Mouse (Mus musculus): Measurements from ENCODE around the gene Tmem108. TPM values are rescaled to one million over a fixed set of nuclear protein-coding genes. Genes with fewer than 3 reads are reported as not detected.
A peak's percentile ranks its signal among the peaks of the same experiment; 100 is the strongest.

The Tmem108 gene
- polyA plus RNA-seq, 1 experiment from 2014 or later = 108 TPM

GRCm38 (mm10) chr9:103653995-103654587 is 107.5 kb downstream of the Tmem108 start:
- Histone ChIP-seq H3K27me3 (ENCODE audit: control insufficient read depth, insufficient read depth, low read length) (no peaks in the 10 kb centered on the region), H3K4me1 (ENCODE audit: control insufficient read depth, insufficient read depth, low read length) (peaks cover 48% of the 10 kb centered on the region), H3K27ac (ENCODE audit: low read depth, low read length) (no peak overlapping the region), H3K4me3 (ENCODE audit: low read depth, low read length) (no peak overlapping the region), H3K9me3 (replicated peaks; ENCODE audit: control insufficient read depth, low read length) (no peaks in the 10 kb centered on the region), H3K9ac (ENCODE audit: low read depth, low read length) (no peak overlapping the region), H3K36me3 (ENCODE audit: control insufficient read depth, insufficient read depth, low read length) (no peaks in the 10 kb centered on the region), H3K4me2 (no peak overlapping the region)
- 36% methylated on average over 10 of the region's 10 CpGs for WGBS (ENCODE audit: insufficient replicate concordance)
- ATAC-seq (replicated peaks; ENCODE audit: insufficient number of reproducible peaks, low FRiP score, low TSS enrichment) = no peak; the same call in 1 of the 2 replicates

DNA sequence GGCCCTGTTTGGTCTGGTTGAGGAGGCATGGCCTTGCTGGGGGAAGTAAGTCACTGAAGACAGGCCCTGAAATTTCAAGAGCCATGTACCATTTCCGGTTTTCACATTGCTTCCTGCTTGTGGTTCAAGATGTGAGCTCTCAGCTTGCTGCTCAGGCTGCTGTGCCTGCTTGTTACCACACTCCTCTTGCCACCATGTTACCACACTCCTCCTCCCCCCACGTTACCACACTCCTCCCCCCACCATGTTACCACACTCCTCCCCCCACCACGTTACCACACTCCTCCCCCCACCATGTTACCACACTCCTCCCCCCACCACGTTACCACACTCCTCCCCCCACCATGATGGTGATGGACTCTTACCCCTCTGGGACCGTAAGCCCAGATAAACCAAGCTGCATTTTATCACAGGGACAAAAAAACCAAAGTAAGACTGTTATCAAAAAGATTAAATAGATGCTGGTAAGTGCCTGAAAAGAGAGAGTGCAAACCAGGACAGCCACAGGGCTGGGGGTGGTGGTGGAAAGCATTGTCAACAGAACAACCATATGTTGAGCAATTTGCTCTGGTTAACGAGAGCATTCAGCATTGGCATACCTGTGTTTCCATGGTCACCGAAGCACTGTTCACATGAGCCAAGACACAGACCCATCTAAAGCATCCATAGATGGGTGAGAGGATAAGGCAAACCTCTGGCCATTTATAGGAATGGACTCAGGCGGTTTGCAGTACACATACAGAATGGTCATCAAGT is 109.3 kb downstream of the Tmem108 start:
- H3K9ac ChIP-seq (ENCODE audit: low read depth, low read length) = no peak overlapping the region
- H3K4me2 ChIP-seq = no peak overlapping the region
- ATAC-seq (replicated peaks; ENCODE audit: insufficient number of reproducible peaks, low FRiP score, low TSS enrichment) = no peak
- H3K27me3 ChIP-seq (ENCODE audit: control insufficient read depth, insufficient read depth, low read length) = no peaks in the 10 kb centered on the region
- no peaks in the 10 kb centered on the region for H3K36me3 ChIP-seq (ENCODE audit: control insufficient read depth, insufficient read depth, low read length)
- no peaks in the 10 kb centered on the region for H3K9me3 ChIP-seq (replicated peaks; ENCODE audit: control insufficient read depth, low read length)
- H3K4me1 ChIP-seq (ENCODE audit: control insufficient read depth, insufficient read depth, low read length) = peaks cover 32% of the 10 kb centered on the region
- no peak overlapping the region for H3K4me3 ChIP-seq (ENCODE audit: low read depth, low read length)
- H3K27ac ChIP-seq (ENCODE audit: low read depth, low read length) = no peak overlapping the region
- WGBS (ENCODE audit: insufficient replicate concordance) = 55% methylated on average over 8 of the region's 8 CpGs

- H3K27ac ChIP-seq (ENCODE audit: low read depth, low read length) = no peak overlapping the region
- no peaks in the 10 kb centered on the region for H3K27me3 ChIP-seq (ENCODE audit: control insufficient read depth, insufficient read depth, low read length)
- no peak overlapping the region for H3K4me3 ChIP-seq (ENCODE audit: low read depth, low read length)
- ATAC-seq (replicated peaks; ENCODE audit: insufficient number of reproducible peaks, low FRiP score, low TSS enrichment) = no peak
- no peak overlapping the region for H3K9ac ChIP-seq (ENCODE audit: low read depth, low read length)
- H3K36me3 ChIP-seq (ENCODE audit: control insufficient read depth, insufficient read depth, low read length) = no peaks in the 10 kb centered on the region
- no peaks in the 10 kb centered on the region for H3K9me3 ChIP-seq (replicated peaks; ENCODE audit: control insufficient read depth, low read length)
- WGBS (ENCODE audit: insufficient replicate concordance) = 63% methylated on average over 2 of the region's 2 CpGs
- peaks cover 5% of the 10 kb centered on the region for H3K4me1 ChIP-seq (ENCODE audit: control insufficient read depth, insufficient read depth, low read length)
- H3K4me2 ChIP-seq = no peak overlapping the region
Observed at GRCm38 (mm10) chr9:103646605-103647004, 115.0 kb downstream of the Tmem108 start.

DNA sequence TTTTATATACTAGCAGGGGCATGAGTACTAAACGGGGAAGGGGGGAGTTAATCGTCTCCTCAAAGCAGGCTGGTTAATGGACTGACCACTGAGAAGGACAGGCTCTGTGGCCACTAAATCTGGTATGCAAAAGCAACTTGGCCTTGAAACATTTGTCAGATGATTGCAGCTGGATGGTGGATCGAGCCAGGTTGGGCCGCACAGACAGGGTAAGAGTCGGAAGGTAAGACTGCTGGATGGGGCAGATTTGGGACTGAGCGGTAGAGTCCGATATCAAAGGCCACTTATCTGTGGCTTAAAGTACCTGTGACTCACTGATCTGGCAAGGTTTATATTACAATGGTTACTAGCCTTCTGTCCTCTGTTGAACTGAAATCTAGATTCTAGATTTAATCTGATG is 115.9 kb downstream of the Tmem108 start:
- Histone ChIP-seq H3K9me3 (replicated peaks; ENCODE audit: control insufficient read depth, low read length) (no peaks in the 10 kb centered on the region), H3K4me3 (ENCODE audit: low read depth, low read length) (no peak overlapping the region), H3K27me3 (ENCODE audit: control insufficient read depth, insufficient read depth, low read length) (no peaks in the 10 kb centered on the region), H3K4me1 (ENCODE audit: control insufficient read depth, insufficient read depth, low read length) (peaks cover 9% of the 10 kb centered on the region), H3K36me3 (ENCODE audit: control insufficient read depth, insufficient read depth, low read length) (no peaks in the 10 kb centered on the region), H3K27ac (ENCODE audit: low read depth, low read length) (no peak overlapping the region), H3K9ac (ENCODE audit: low read depth, low read length) (no peak overlapping the region), H3K4me2 (no peak overlapping the region)
- no peak for ATAC-seq (replicated peaks; ENCODE audit: insufficient number of reproducible peaks, low FRiP score, low TSS enrichment)
- 87% methylated on average over 7 of the region's 7 CpGs for WGBS (ENCODE audit: insufficient replicate concordance)

DNA sequence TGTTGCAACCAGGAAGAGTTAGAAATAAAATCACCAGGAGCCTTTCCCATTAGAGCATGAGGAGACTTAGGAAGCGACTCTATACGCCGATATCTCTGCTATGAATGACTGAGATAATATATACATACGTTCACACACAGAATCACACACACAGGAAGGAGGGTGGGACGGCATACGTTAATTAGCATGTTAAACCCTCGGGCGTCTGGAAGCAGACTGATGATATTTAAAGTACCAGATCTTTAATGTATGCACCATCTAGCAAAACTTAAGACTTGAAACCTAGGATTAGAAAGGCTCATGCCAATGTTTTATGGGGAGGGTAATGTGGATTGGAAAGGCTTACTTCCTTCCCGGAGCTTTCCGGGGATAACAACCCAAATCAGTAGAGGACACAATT is 119.3 kb downstream of the Tmem108 start:
- 82% methylated on average over 10 of the region's 10 CpGs for WGBS (ENCODE audit: insufficient replicate concordance)

GRCm38 (mm10) chr9:103641340-103641739 is 120.3 kb downstream of the Tmem108 start:
- Histone ChIP-seq H3K4me3 (ENCODE audit: low read depth, low read length) (no peak overlapping the region), H3K9ac (ENCODE audit: low read depth, low read length) (no peak overlapping the region), H3K9me3 (replicated peaks; ENCODE audit: control insufficient read depth, low read length) (no peaks in the 10 kb centered on the region), H3K36me3 (ENCODE audit: control insufficient read depth, insufficient read depth, low read length) (no peaks in the 10 kb centered on the region), H3K4me2 (no peak overlapping the region), H3K27ac (ENCODE audit: low read depth, low read length) (no peak overlapping the region), H3K4me1 (ENCODE audit: control insufficient read depth, insufficient read depth, low read length) (peaks cover 20% of the 10 kb centered on the region), H3K27me3 (ENCODE audit: control insufficient read depth, insufficient read depth, low read length) (no peaks in the 10 kb centered on the region)
- no peak for ATAC-seq (replicated peaks; ENCODE audit: insufficient number of reproducible peaks, low FRiP score, low TSS enrichment)
- 84% methylated on average over 4 of the region's 4 CpGs for WGBS (ENCODE audit: insufficient replicate concordance)

More for the DNA sequence above, 119.3 kb downstream of the Tmem108 start:
- peaks cover 17% of the 10 kb centered on the region for H3K4me1 ChIP-seq (ENCODE audit: control insufficient read depth, insufficient read depth, low read length)
- no peaks in the 10 kb centered on the region for H3K9me3 ChIP-seq (replicated peaks; ENCODE audit: control insufficient read depth, low read length)
- no peak overlapping the region for H3K9ac ChIP-seq (ENCODE audit: low read depth, low read length)
- ATAC-seq (replicated peaks; ENCODE audit: insufficient number of reproducible peaks, low FRiP score, low TSS enrichment) = no peak
- H3K27ac ChIP-seq (ENCODE audit: low read depth, low read length) = no peak overlapping the region
- no peaks in the 10 kb centered on the region for H3K27me3 ChIP-seq (ENCODE audit: control insufficient read depth, insufficient read depth, low read length)
- no peak overlapping the region for H3K4me3 ChIP-seq (ENCODE audit: low read depth, low read length)
- H3K4me2 ChIP-seq = no peak overlapping the region
- H3K36me3 ChIP-seq (ENCODE audit: control insufficient read depth, insufficient read depth, low read length) = no peaks in the 10 kb centered on the region

GRCm38 (mm10) chr9:103639413-103639812 is 122.2 kb downstream of the Tmem108 start:
- H3K27ac ChIP-seq (ENCODE audit: low read depth, low read length) = no peak overlapping the region
- no peak overlapping the region for H3K9ac ChIP-seq (ENCODE audit: low read depth, low read length)
- no peaks in the 10 kb centered on the region for H3K27me3 ChIP-seq (ENCODE audit: control insufficient read depth, insufficient read depth, low read length)
- peaks cover 26% of the 10 kb centered on the region for H3K4me1 ChIP-seq (ENCODE audit: control insufficient read depth, insufficient read depth, low read length)
- H3K9me3 ChIP-seq (replicated peaks; ENCODE audit: control insufficient read depth, low read length) = no peaks in the 10 kb centered on the region
- ATAC-seq (replicated peaks; ENCODE audit: insufficient number of reproducible peaks, low FRiP score, low TSS enrichment) = no peak
- H3K36me3 ChIP-seq (ENCODE audit: control insufficient read depth, insufficient read depth, low read length) = no peaks in the 10 kb centered on the region
- H3K4me2 ChIP-seq = no peak overlapping the region
- no peak overlapping the region for H3K4me3 ChIP-seq (ENCODE audit: low read depth, low read length)
- WGBS (ENCODE audit: insufficient replicate concordance) = 41% methylated on average over 1 of the region's 1 CpGs

DNA sequence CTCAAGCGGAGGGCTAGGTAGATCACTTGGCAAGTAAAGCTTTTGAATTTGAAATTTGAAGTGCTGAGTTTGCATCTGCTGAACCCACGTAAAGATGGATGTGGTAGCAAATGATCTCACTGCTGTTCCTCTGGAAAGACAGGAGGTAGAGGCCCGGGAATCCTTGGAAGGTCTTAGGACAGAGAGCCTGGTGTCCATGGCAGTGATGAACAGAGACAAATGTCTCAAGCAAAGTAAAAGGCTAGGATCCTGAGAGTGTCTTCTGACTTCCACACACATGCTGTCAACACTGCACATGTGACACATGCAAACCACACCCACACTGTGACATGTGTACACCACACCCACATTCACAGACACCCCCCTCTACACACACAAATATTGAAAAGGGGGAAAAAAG is 124.2 kb downstream of the Tmem108 start:
- no peak for ATAC-seq (replicated peaks; ENCODE audit: insufficient number of reproducible peaks, low FRiP score, low TSS enrichment)
- Histone ChIP-seq H3K4me1 (ENCODE audit: control insufficient read depth, insufficient read depth, low read length) (peaks cover 26% of the 10 kb centered on the region), H3K36me3 (ENCODE audit: control insufficient read depth, insufficient read depth, low read length) (no peaks in the 10 kb centered on the region), H3K27me3 (ENCODE audit: control insufficient read depth, insufficient read depth, low read length) (no peaks in the 10 kb centered on the region), H3K9ac (ENCODE audit: low read depth, low read length) (no peak overlapping the region), H3K4me3 (ENCODE audit: low read depth, low read length) (no peak overlapping the region), H3K9me3 (replicated peaks; ENCODE audit: control insufficient read depth, low read length) (no peaks in the 10 kb centered on the region), H3K4me2 (no peak overlapping the region), H3K27ac (ENCODE audit: low read depth, low read length) (0 out of 2 replicates have a peak overlapping the region, but pooled peaks have one; percentile 10)
- 59% methylated on average over 3 of the region's 3 CpGs for WGBS (ENCODE audit: insufficient replicate concordance)

- Histone ChIP-seq H3K9ac (ENCODE audit: low read depth, low read length) (no peak overlapping the region), H3K27me3 (ENCODE audit: control insufficient read depth, insufficient read depth, low read length) (no peaks in the 10 kb centered on the region)
Observed at GRCm38 (mm10) chr9:103636847-103637246, 124.8 kb downstream of the Tmem108 start.

More at GRCm38 (mm10) chr9:103636847-103637246, 124.8 kb downstream of the Tmem108 start:
- Histone ChIP-seq H3K4me1 (ENCODE audit: control insufficient read depth, insufficient read depth, low read length) (peaks cover 26% of the 10 kb centered on the region), H3K27ac (ENCODE audit: low read depth, low read length) (no peak overlapping the region), H3K36me3 (ENCODE audit: control insufficient read depth, insufficient read depth, low read length) (no peaks in the 10 kb centered on the region), H3K9me3 (replicated peaks; ENCODE audit: control insufficient read depth, low read length) (no peaks in the 10 kb centered on the region), H3K4me3 (ENCODE audit: low read depth, low read length) (no peak overlapping the region), H3K4me2 (no peak overlapping the region)
- ATAC-seq (replicated peaks; ENCODE audit: insufficient number of reproducible peaks, low FRiP score, low TSS enrichment) = no peak
- 37% methylated on average over 3 of the region's 3 CpGs for WGBS (ENCODE audit: insufficient replicate concordance)

All from heart, embryonic 11.5 days (tissue).